Comparison of ENCODE assay signal across 26 mouse cellular contexts in the genomic region with DNA sequence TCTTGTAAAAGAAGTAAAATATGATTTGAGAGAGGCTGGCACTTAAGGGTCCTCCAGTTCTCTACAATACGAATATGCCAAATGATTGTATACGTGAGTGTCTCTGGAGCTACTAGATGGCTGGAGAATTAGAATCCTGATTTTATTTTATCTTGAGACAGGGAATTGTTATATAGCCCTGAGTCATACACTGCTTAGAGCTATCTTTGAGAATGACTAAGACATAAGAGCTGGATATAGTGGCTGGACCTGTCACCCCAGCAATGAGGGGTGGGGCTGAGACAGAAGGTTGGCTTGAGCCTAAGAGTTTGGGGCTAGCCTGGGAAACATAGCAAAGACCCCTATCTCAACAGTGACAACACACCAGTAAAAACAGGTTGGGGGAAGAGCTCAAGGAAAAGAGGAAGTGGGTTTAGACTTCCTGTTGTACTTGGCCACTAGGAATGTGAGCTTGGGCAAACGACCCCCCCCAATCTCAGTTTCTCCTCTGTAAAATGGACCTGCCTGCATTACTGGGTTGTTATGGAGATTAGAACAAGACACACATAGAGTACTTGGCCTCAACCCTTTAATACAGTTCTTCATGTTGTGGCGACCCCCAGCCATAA. TPM values are rescaled to one million over a fixed set of nuclear protein-coding genes. Genes with fewer than 3 reads are reported as not detected.
DNase-seq lines count a peak whose midpoint lies in the region; ATAC-seq and TF ChIP-seq lines count a peak whose summit lies in the region.
"Had no signal": no experiment of that assay in that cellular context is flagged by ENCODE, and none has a peak within 500 bp of the region (broad histone marks: within the 10 kb centered on the region; RNA-seq: fewer than 3 reads in every experiment).

No protein-coding gene starts in this region.

- H3K4me1 ChIP-seq in MEL (ENCODE audit: control insufficient read depth in 1 of 2, insufficient read depth in 2 of 2, low read length in 2 of 2), result no peaks in the 10 kb centered on the region
- no peaks in the 10 kb centered on the region for H3K4me1 ChIP-seq in intestine, postnatal 0 days (replicated peaks; ENCODE audit: control insufficient read depth, insufficient read depth, low read length)
- H3K4me1 ChIP-seq: embryonic facial prominence, embryonic 12.5 days; embryonic facial prominence, embryonic 15.5 days; heart, embryonic 12.5 days; heart, embryonic 15.5 days; hindbrain, embryonic 12.5 days; hindbrain, embryonic 15.5 days had no signal

- H3K27me3 ChIP-seq in MEL (ENCODE audit: control insufficient read depth in 1 of 2, insufficient read depth in 2 of 2, low read length in 2 of 2), result no peaks in the 10 kb centered on the region
- H3K27me3 ChIP-seq in intestine, postnatal 0 days (replicated peaks; ENCODE audit: control insufficient read depth, insufficient read depth, low read length), result no peaks in the 10 kb centered on the region
- H3K27me3 ChIP-seq: embryonic facial prominence, embryonic 12.5 days; embryonic facial prominence, embryonic 15.5 days; heart, embryonic 12.5 days; heart, embryonic 15.5 days; hindbrain, embryonic 12.5 days; hindbrain, embryonic 15.5 days had no signal

- H3K4me2 ChIP-seq in intestine, postnatal 0 days (replicated peaks; ENCODE audit: low read depth), result no peak overlapping the region
- H3K4me2 ChIP-seq: embryonic facial prominence, embryonic 12.5 days; embryonic facial prominence, embryonic 15.5 days; heart, embryonic 12.5 days; heart, embryonic 15.5 days; hindbrain, embryonic 12.5 days; hindbrain, embryonic 15.5 days had no signal

- TF ChIP-seq POLR2A in MEL (IDR thresholded peaks at IDR 0.05; ENCODE audit: control insufficient read depth in 1 of 2, insufficient read depth in 1 of 2, low read depth in 1 of 2, low read length in 2 of 2, poor library complexity in 1 of 2), result no peak

- H3K36me3 ChIP-seq in MEL (ENCODE audit: control insufficient read depth in 1 of 2, insufficient read depth in 2 of 2, low read length in 2 of 2), result no peaks in the 10 kb centered on the region
- no peaks in the 10 kb centered on the region for H3K36me3 ChIP-seq in intestine, postnatal 0 days (ENCODE audit: control insufficient read depth, insufficient read depth)
- H3K36me3 ChIP-seq: embryonic facial prominence, embryonic 12.5 days; embryonic facial prominence, embryonic 15.5 days; heart, embryonic 12.5 days; heart, embryonic 15.5 days; hindbrain, embryonic 12.5 days; hindbrain, embryonic 15.5 days had no signal

- TF ChIP-seq EP300 in MEL (IDR thresholded peaks at IDR 0.05; ENCODE audit: low read depth in 1 of 2, low read length in 2 of 2), result no peak

- 68% methylated on average over 4 of the region's 4 CpGs for WGBS in intestine, postnatal 0 days

- intact Hi-C loops in heart, postnatal 14 days (cut with DNase I), result no loop called here

- TF ChIP-seq RAD21 in MEL (IDR thresholded peaks at IDR 0.05; ENCODE audit: low read depth, low read length), result no peak

- no peaks in the 10 kb centered on the region for H3K9me3 ChIP-seq in MEL (replicated peaks; ENCODE audit: insufficient read depth, low read length)
- H3K9me3 ChIP-seq in intestine, postnatal 0 days (ENCODE audit: control insufficient read depth), result no peaks in the 10 kb centered on the region
- H3K9me3 ChIP-seq: embryonic facial prominence, embryonic 12.5 days; embryonic facial prominence, embryonic 15.5 days; heart, embryonic 12.5 days; heart, embryonic 15.5 days; hindbrain, embryonic 12.5 days; hindbrain, embryonic 15.5 days had no signal

- no peak overlapping the region for H3K27ac ChIP-seq in MEL (ENCODE audit: control insufficient read depth, low read depth, low read length)
- no peak overlapping the region for H3K27ac ChIP-seq in intestine, postnatal 0 days (ENCODE audit: low read depth, low read length)
- H3K27ac ChIP-seq: embryonic facial prominence, embryonic 12.5 days; embryonic facial prominence, embryonic 15.5 days; gastrocnemius, adult 2 months; heart, embryonic 15.5 days; hindbrain, embryonic 12.5 days; hindbrain, embryonic 15.5 days had no signal

- H3K9ac ChIP-seq in MEL (ENCODE audit: control insufficient read depth, low read depth, low read length, poor library complexity, severe bottlenecking), result no peak overlapping the region
- H3K9ac ChIP-seq in intestine, postnatal 0 days (ENCODE audit: low read depth, low read length), result no peak overlapping the region
- H3K9ac ChIP-seq: embryonic facial prominence, embryonic 12.5 days; embryonic facial prominence, embryonic 15.5 days; forebrain, postnatal 0 days; heart, embryonic 12.5 days; heart, embryonic 15.5 days; hindbrain, embryonic 12.5 days; hindbrain, embryonic 15.5 days had no signal

- peak; percentile 76 for ATAC-seq in granulocyte monocyte progenitor cell, adult 5-6 weeks (replicated peaks; ENCODE audit: poor library complexity, severe bottlenecking)
- ATAC-seq in intestine, postnatal 0 days, result peak; percentile 54; the same call in 1 of the 2 replicates
- ATAC-seq: forebrain, embryonic 14.5 days; forebrain, postnatal 0 days had no signal

- H3K4me3 ChIP-seq in MEL (ENCODE audit: control insufficient read depth in 1 of 2, insufficient read depth in 1 of 2, low read depth in 2 of 2, low read length in 2 of 2), result no peak overlapping the region
- no peak overlapping the region for H3K4me3 ChIP-seq in intestine, postnatal 0 days (ENCODE audit: low read depth, low read length)
- H3K4me3 ChIP-seq: embryonic facial prominence, embryonic 12.5 days; embryonic facial prominence, embryonic 15.5 days; gastrocnemius, adult 2 months; heart, embryonic 12.5 days; heart, embryonic 15.5 days; hindbrain, embryonic 12.5 days; hindbrain, embryonic 15.5 days had no signal

- TF ChIP-seq CTCF in MEL (IDR thresholded peaks at IDR 0.05 in 2 of 3, conservative IDR thresholded peaks at IDR 0.05 in 1 of 3; ENCODE audit: control insufficient read depth in 1 of 3, insufficient read depth in 1 of 3, low read depth in 2 of 3, low read length in 3 of 3, poor library complexity in 1 of 3, severe bottlenecking in 1 of 3), result no peak
- no peak for TF ChIP-seq CTCF in intestine, postnatal 0 days (IDR thresholded peaks at IDR 0.05; ENCODE audit: low read depth)

- no peaks in the 10 kb centered on the region for H3K79me2 ChIP-seq in MEL (ENCODE audit: control insufficient read depth, insufficient read depth, low read length, poor library complexity)

- DNase-seq in MEL (ENCODE audit: low read depth, low spot score), result peak; percentile 7
- no peak for DNase-seq in cerebellum, postnatal 14 days
- DNase-seq in spleen, postnatal 14 days (ENCODE audit: low spot score in 2 of 2), result no peak
- DNase-seq in heart, postnatal 14 days, result no peak
- DNase-seq: adrenal gland, adult 2 months; adrenal gland, postnatal 14 days; cerebellum, adult 11 months; cerebellum, adult 2 months; cerebellum, adult 9-11 months; cerebellum, postnatal 36 days; forebrain, postnatal 0 days; gastrocnemius, adult 2 months; gastrocnemius, postnatal 14 days; heart, adult 18-20 months; heart, postnatal 10 days had no signal

TF ChIP-seq in MEL, 35 proteins besides CTCF, POLR2A, EP300 and RAD21:
- TF ChIP-seq NELFE (IDR thresholded peaks at IDR 0.05; ENCODE audit: low read depth, low read length), result no peak
- no peak for TF ChIP-seq USF1 (IDR thresholded peaks at IDR 0.05; ENCODE audit: low read depth, low read length)
- TF ChIP-seq SMC3 (IDR thresholded peaks at IDR 0.05; ENCODE audit: low read depth, low read length), result no peak
- no peak for TF ChIP-seq ZNF384 (IDR thresholded peaks at IDR 0.05; ENCODE audit: low read depth, low read length)
- TF ChIP-seq TBP (IDR thresholded peaks at IDR 0.05; ENCODE audit: low read depth, low read length), result no peak
- no peak for TF ChIP-seq TCF12 (IDR thresholded peaks at IDR 0.05; ENCODE audit: low read depth, low read length)
- TF ChIP-seq HCFC1 (IDR thresholded peaks at IDR 0.05; ENCODE audit: low read depth, low read length), result no peak
- TF ChIP-seq NRF1 (IDR thresholded peaks at IDR 0.05; ENCODE audit: insufficient read depth, low read depth, low read length, poor library complexity, severe bottlenecking), result no peak
- TF ChIP-seq MYC (IDR thresholded peaks at IDR 0.05; ENCODE audit: low read depth, low read length), result no peak
- no peak for TF ChIP-seq UBTF (IDR thresholded peaks at IDR 0.05; ENCODE audit: borderline replicate concordance, insufficient read depth, low read depth, low read length)
- TF ChIP-seq GABPA (IDR thresholded peaks at IDR 0.05; ENCODE audit: low read depth, low read length), result no peak
- no peak for TF ChIP-seq ZMIZ1 (IDR thresholded peaks at IDR 0.05; ENCODE audit: low read depth, low read length)
- no peak for TF ChIP-seq MEF2A (IDR thresholded peaks at IDR 0.05; ENCODE audit: extremely low read depth, insufficient replicate concordance, low read depth, low read length, poor library complexity, severe bottlenecking)
- no peak for TF ChIP-seq POLR2AphosphoS2 (IDR thresholded peaks at IDR 0.05; ENCODE audit: low read length)
TF ChIP-seq in MEL: peak in this region for 0.

RNA-seq across cellular contexts. Expression of gene Onecut1, which starts 35.8 kb away (rescaled TPM):
- not detected in 2 replicates for total RNA-seq in MEL (2012; rRNA removed)
- polyA plus RNA-seq in MEL (2012; ENCODE audit: insufficient read depth in 1 of 2, insufficient read length in 2 of 2, low read depth in 1 of 2, low replicate concordance in 2 of 2, missing spikeins in 1 of 2), result not detected
- total RNA-seq in granulocyte monocyte progenitor cell, adult 5-6 weeks (2014; fragmentation: Nextera tagmentation), result not detected in 2 replicates
- total RNA-seq in granulocyte monocyte progenitor cell, adult 5-6 weeks (2017), result not detected in 2 replicates
- polyA plus RNA-seq in intestine, postnatal 0 days (2015; fragmentation: Nextera tagmentation; extraction: Ambion mirVana), result 0.07 TPM in 1 of 2 replicates, not detected in the other
- not detected for total RNA-seq in heart, postnatal 14 days (2021)
- total RNA-seq: gastrocnemius, adult 2 months; gastrocnemius, postnatal 14 days; gastrocnemius, postnatal 4 days; heart, adult 18-20 months; heart, postnatal 10 days; hematopoietic stem cell, adult 5-6 weeks had no signal
- polyA plus RNA-seq: heart, embryonic 15.5 days had no signal

RNA-seq across cellular contexts. Expression of gene Fam214a, which starts 55.2 kb away (rescaled TPM):
- 2.3 and 2.4 TPM in 2 replicates for total RNA-seq in MEL (2012; rRNA removed)
- 1 to 10 TPM in 1 of 2 experiments, not detected in 1; 3.9 TPM for polyA plus RNA-seq in MEL (2012; ENCODE audit: insufficient read depth in 1 of 2, insufficient read length in 2 of 2, low read depth in 1 of 2, low replicate concordance in 2 of 2, missing spikeins in 1 of 2)
- total RNA-seq in granulocyte monocyte progenitor cell, adult 5-6 weeks (2014; fragmentation: Nextera tagmentation), result 8.8 and 9.2 TPM in 2 replicates
- 9.4 and 13.5 TPM in 2 replicates for total RNA-seq in granulocyte monocyte progenitor cell, adult 5-6 weeks (2017)
- 5.1 and 5.7 TPM in 2 replicates for polyA plus RNA-seq in intestine, postnatal 0 days (2015; fragmentation: Nextera tagmentation; extraction: Ambion mirVana)
- total RNA-seq in heart, postnatal 14 days (2021), result 10 to 100 TPM; 26.7 to 36.3 TPM
